In genomic region chr11:35398353-35398752, GRCm38 (mm10) we compare ENCODE assay signal across 29 mouse cellular contexts.
"Had no signal": no experiment of that assay in that cellular context is flagged by ENCODE, and none has a peak within 500 bp of the region (broad histone marks: within the 10 kb centered on the region; RNA-seq: fewer than 3 reads in every experiment).

No protein-coding gene starts in this region.

- H3K4me3 ChIP-seq: limb, embryonic 10.5 days; limb, embryonic 12.5 days; limb, embryonic 13.5 days; limb, embryonic 15.5 days; liver, embryonic 12.5 days; liver, embryonic 13.5 days; liver, embryonic 15.5 days; lung, embryonic 15.5 days; megakaryocyte, embryonic 14.5 days; midbrain, embryonic 10.5 days; midbrain, embryonic 12.5 days; midbrain, embryonic 13.5 days; midbrain, embryonic 15.5 days; myocyte had no signal

- ATAC-seq: liver, embryonic 12.5 days; liver, postnatal 0 days; lung, postnatal 0 days; midbrain, embryonic 13.5 days; midbrain, embryonic 15.5 days; midbrain, embryonic 16.5 days had no signal

- DNase-seq: left cerebral cortex, postnatal 4 days; liver; liver, embryonic 13.5 days; liver, postnatal 0 days; lung, adult 18-20 months; lung, adult 2 months; lung, embryonic 14.5 days; lung, postnatal 10 days; lung, postnatal 14 days; lung, postnatal 36 days; lung, postnatal 4 days; midbrain, embryonic 14.5 days had no signal

- H3K27ac ChIP-seq: limb, embryonic 10.5 days; limb, embryonic 12.5 days; limb, embryonic 13.5 days; limb, embryonic 15.5 days; liver, embryonic 12.5 days; liver, embryonic 13.5 days; liver, embryonic 14.5 days; liver, embryonic 15.5 days; lung, embryonic 15.5 days; macrophage; midbrain, embryonic 10.5 days; midbrain, embryonic 12.5 days; midbrain, embryonic 13.5 days; midbrain, embryonic 15.5 days had no signal
